Mouse (Mus musculus) ovary, postnatal 36 days (tissue): ENCODE data around the gene C130032M10Rik.

Source experiments
- DNase-seq: peaks from one replicate; pipeline ENCODE4 v3.0.0; 2022; ENCODE audit warnings: low spot score, mixed read lengths

C130032M10Rik gene

GRCm38 (mm10) chr9:114548496-114548895 lies 33.0 kb downstream of the C130032M10Rik start:
- DNase-seq = no peak

GRCm38 (mm10) chr9:114549117-114549516 lies 33.6 kb downstream of the C130032M10Rik start:
- DNase-seq = no peak

- no peak for DNase-seq
Observed at GRCm38 (mm10) chr9:114550033-114550432, 34.5 kb downstream of the C130032M10Rik start.

- DNase-seq = no peak
Observed at GRCm38 (mm10) chr9:114553828-114554227, 38.3 kb downstream of the C130032M10Rik start.

- DNase-seq = no peak
Observed at GRCm38 (mm10) chr9:114554355-114554979, 39.0 kb downstream of the C130032M10Rik start.

GRCm38 (mm10) chr9:114556276-114556855 lies 40.9 kb downstream of the C130032M10Rik start:
- DNase-seq = no peak

GRCm38 (mm10) chr9:114557086-114557485 lies 41.6 kb downstream of the C130032M10Rik start:
- DNase-seq = no peak

GRCm38 (mm10) chr9:114560141-114560540 lies 44.6 kb downstream of the C130032M10Rik start:
- DNase-seq = no peak

- DNase-seq = no peak
Observed at GRCm38 (mm10) chr9:114560771-114561670, 45.5 kb downstream of the C130032M10Rik start.

- no peak for DNase-seq
Observed at GRCm38 (mm10) chr9:114561671-114561971, 46.1 kb downstream of the C130032M10Rik start.

GRCm38 (mm10) chr9:114562031-114562918 lies 46.8 kb downstream of the C130032M10Rik start:
- DNase-seq = no peak

- DNase-seq = no peak
Observed at GRCm38 (mm10) chr9:114562919-114563751, 47.6 kb downstream of the C130032M10Rik start.

GRCm38 (mm10) chr9:114563761-114564606 lies 48.5 kb downstream of the C130032M10Rik start, which contains the start of gene Trim71:
Gene Trim71, minus strand, starts transcription at chr9:114564369.
- no peak for DNase-seq

GRCm38 (mm10) chr9:114564667-114565066 lies 49.2 kb downstream of the C130032M10Rik start:
- no peak for DNase-seq
